Mouse (Mus musculus) cortical plate, adult 2 months (tissue): Measurements from ENCODE around the gene Lats2.

ENCODE experiments used
- CTCF ChIP-seq: fragments of 200-500 bp; IDR thresholded peaks from 2 replicates; pipeline ENCODE4 v1.5.1; 2011; ENCODE audit warnings: mild to moderate bottlenecking, control low read depth, low read length; ENCODE audit not compliant: insufficient read depth; ENCODE audit errors: extremely low read depth
- POLR2A ChIP-seq: fragments of 200-500 bp; IDR thresholded peaks from 2 replicates; pipeline ENCODE4 v1.6.1; 2011; ENCODE audit warnings: mild to moderate bottlenecking, low read length, control low read depth; ENCODE audit not compliant: insufficient read depth; ENCODE audit errors: extremely low read depth

DNA sequence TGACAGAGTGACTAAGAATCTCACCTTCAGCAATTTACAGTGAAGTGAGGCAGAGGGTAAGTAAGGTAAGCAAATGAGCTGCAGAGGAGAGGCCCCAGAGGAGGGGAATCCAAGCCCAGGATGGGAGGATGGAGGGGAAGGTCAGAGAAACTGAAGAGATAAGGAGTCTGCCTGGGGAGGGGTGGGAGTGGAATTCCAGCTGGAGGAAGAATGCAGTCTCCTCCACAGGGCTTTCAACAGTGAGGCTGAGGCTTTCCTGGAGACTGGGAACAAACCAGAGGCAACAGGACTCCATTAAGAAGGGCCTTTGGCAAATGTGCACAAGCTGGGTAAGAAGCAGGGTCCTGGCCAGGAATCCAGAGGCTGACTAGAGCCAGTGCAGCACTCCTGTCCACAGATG, 21.1 kb downstream of the Lats2 start:
- TF ChIP-seq CTCF (no peak), POLR2A (no peak)
